Mouse (Mus musculus) bone marrow, adult 2 months (tissue): Measurements from ENCODE around the gene Gm29609.

Source experiments
- CTCF ChIP-seq: fragments of 200-500 bp; IDR thresholded peaks from 2 replicates; pipeline ENCODE4 v1.5.1; 2011; ENCODE audit warnings: low read length, control low read depth; ENCODE audit not compliant: control insufficient read depth, insufficient read depth
- POLR2A ChIP-seq: fragments of 200-500 bp; IDR thresholded peaks from 2 replicates; pipeline ENCODE4 v1.6.1; 2011; ENCODE audit warnings: low read depth, mild to moderate bottlenecking, control low read depth, low read length, borderline replicate concordance; ENCODE audit not compliant: control insufficient read depth

GRCm38 (mm10) chr5:31201742-31202590, 22.3 kb upstream of the Gm29609 start, which contains the start of gene Zfp513:
- peak; percentile 82 for TF ChIP-seq POLR2A
- no peak for TF ChIP-seq CTCF
